Mouse (Mus musculus) frontal cortex, adult 2 months (tissue): ENCODE results near the gene Eml2. TPM values are rescaled to one million over a fixed set of nuclear protein-coding genes. Genes with fewer than 3 reads are reported as not detected.

Experiments
- DNase-seq, 2 experiments: peaks; one replicate each; pipeline ENCODE4 v3.0.0; 2022; ENCODE audit warnings: low spot score in 1 of 2; ENCODE audit errors: extremely low spot score in 1 of 2
- polyA plus RNA-seq: library from polyadenylated mRNA; depleted of rRNA; stranded (reverse); fragments of >200 nt; gene quantifications from 2 replicates; pipeline ENCODE4 v1.2.3, GENCODE M21; 2012

Eml2 gene
- polyA plus RNA-seq, 1 experiment = 136 TPM

GRCm38 (mm10) chr7:19196676-19197075 is 20.5 kb downstream of the Eml2 start:
- DNase-seq = peak in 1 of 2 experiments; percentile 76

- peak in 1 of 2 experiments; percentile 57 for DNase-seq
Measured at GRCm38 (mm10) chr7:19197985-19198384, 21.8 kb downstream of the Eml2 start.

DNA sequence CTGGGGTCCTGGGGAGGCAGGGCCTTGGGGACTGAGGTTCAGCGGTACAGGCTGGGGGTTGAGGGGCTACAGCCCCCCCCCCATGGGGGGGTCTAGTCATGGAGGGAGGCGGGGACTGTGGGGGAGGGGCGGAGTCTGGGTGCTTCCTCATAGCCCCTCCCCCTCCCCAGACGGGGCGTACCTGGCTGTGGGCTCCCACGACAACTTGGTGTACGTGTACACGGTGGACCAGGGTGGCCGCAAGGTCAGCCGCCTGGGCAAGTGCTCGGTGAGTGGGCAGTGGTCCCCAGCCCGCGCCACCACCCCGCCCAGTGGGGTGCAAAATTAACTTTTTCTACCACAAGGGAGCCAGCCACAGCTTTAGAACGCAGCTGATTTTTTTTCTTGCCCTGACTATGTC is 25.4 kb downstream of the Eml2 start:
- no peak for DNase-seq

GRCm38 (mm10) chr7:19202065-19202850 is 26.0 kb downstream of the Eml2 start:
- DNase-seq = no peak

DNA sequence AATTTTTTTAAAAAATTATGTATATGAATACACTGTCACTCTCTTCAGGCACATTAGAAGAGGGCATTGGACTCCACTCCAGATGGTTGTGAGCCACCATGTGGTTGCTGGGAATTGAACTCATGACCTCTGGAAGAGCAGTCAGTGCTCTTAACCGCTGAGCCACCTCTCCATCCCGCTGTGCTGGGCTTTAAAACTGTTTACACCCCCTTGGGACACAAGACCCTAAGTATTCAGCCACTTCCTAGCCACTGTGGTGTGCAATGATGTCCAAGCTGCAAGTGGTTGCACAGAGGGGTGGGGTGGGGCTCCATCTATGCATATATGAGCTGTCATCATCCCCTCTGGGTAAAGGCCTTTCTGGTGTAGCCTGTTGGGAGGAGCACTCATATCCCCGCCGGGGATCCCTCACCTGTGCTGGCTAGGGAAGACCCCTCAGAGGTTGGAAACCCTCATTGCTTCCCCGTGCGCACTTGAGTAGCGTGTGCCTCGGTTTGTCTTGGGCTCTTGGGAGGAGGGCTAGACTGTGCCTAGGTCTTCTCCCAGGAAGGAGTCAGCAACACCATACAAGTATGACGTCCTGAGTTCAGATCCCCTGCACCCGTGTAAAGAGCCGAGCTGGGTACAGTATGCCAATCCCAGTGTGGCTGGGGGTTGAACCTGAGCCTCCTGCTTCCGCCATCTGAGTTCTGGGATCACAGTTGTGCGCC is 32.1 kb downstream of the Eml2 start:
- no peak for DNase-seq

GRCm38 (mm10) chr7:19208944-19209472 is 32.8 kb downstream of the Eml2 start:
- DNase-seq = peak in 1 of 2 experiments; percentile 82

DNA sequence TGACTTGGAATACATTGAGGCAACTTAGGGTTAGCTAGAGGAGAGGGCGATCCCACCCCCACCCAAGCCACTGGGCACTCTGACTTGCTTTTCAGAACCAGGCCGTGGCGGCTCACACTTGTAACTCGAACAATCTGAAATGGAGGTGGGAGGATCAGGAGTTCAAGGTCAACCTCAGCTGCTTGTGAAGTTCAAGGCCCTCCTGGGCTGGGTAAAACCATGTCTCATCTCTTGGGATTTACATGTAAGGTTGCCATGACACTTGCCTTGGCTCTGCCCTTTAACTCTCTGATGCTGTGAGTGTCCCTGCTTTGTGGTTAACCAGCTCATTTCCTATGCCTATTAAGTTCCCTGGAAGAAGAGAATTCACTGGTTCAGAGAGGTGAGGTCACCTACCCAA is 33.3 kb downstream of the Eml2 start:
- DNase-seq = no peak

DNA sequence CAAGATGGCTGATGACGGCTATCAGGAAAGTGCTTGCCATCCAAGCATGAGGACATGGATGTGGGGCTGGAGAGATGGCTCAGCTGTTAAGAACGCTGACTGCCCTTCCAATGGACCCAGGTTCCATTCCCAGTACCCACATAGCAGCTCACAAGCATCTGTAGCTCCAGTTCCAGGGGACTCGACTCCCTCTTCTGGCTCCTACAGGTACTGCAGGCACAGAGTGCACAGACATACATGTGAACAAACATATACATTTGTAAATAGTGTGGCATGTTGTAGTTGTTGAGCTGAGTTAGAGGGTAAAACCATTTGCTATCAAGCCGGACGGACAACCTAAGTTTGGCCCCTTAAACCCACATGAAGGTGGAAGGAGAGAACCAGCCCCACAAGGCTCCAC is 33.8 kb downstream of the Eml2 start:
- no peak for DNase-seq

DNA sequence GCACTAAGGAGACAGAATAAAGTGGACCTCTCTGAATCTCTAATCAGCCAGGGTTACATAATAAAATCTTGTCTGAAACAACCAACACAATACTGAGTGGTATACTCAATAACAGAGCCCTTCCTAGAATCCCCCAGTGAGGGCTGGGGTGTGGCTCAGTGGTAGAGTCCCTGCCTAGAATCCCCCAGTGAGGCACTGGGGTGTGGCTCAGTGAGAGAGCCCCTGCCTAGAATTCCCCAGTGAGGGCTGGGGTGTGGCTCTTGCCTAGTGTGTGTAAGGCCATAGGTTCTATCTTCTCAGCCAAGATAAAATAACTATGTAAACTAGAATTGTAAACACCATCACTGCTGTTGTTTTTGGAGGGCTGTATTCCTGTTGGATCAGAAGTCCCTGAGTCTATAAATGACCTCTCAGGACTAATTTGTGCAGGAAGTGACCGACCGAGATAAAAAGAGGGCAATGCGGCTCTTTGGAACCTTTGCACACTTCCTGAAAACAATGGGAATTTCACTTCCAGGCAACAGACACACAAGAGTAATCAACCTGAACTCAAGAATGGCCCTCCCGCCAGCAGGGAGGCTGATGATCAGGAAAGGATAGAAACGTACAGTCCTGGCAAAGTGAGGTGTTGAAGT is 34.9 kb downstream of the Eml2 start:
- no peak for DNase-seq

DNA sequence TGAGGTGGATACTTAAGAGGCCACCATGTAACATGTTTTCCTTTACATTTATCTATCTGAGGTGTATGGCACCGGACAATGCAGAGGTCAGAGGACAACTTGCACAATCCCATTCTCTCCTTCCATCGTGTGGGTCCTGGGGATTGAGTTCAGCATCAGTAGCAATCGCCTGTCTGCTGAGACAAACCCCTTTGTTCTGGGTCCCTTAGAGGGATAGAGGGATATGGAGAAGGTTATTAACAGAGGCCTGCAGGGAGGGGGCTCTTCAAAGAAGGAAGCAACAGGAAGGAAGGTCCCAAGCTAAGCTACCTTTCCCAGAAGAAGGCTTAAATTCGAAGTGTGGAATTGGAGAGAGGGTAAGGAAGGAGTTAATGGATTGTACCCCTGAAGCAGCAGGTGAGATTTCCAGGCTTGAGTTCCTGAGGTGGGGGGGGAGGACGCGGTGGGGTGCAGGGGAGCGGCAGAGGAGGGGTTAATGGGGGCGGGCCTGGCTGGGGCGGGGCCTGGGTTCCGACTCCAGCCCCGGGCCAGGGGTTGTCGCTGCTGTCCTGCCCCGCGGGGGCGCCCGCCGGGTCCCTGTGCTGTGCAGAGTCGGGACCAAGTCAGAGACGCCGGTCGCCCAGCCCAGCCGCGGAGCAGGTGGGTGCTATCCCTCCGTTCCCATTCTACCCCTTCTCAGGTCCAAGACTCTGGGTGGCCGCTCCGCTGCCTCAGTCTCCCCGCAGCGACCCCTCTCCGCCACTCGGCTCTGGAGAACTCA is 36.0 kb downstream of the Eml2 start, which contains the start of gene Gpr4:
TSS of gene Gpr4 (plus strand) at position 543 of the 760 bp plus-strand sequence.
- DNase-seq = no peak

GRCm38 (mm10) chr7:19213385-19213784 is 37.2 kb downstream of the Eml2 start:
- DNase-seq = no peak

DNA sequence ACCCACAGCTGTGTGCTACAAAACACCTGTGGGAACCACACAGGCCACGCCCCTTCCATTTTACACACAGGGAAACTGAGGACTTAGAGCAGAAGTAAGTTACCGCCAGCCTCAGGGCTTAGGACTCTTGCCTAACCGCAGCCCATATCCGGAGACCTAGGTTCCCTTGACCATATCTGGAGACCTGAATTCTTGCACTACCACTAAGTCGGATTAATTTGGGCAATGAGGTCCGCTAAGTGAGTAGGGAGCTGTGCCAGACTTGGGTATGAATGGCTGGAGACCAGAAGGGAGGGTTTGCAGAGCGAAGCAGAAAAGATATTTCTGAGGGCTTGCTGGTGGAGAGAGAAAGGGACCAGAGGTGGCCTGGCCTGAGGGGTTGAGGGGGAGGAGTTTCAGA is 38.1 kb downstream of the Eml2 start:
- no peak for DNase-seq

- DNase-seq = no peak
Measured at GRCm38 (mm10) chr7:19214940-19215339, 38.7 kb downstream of the Eml2 start.

GRCm38 (mm10) chr7:19217492-19217891 is 41.3 kb downstream of the Eml2 start:
- DNase-seq = no peak

DNA sequence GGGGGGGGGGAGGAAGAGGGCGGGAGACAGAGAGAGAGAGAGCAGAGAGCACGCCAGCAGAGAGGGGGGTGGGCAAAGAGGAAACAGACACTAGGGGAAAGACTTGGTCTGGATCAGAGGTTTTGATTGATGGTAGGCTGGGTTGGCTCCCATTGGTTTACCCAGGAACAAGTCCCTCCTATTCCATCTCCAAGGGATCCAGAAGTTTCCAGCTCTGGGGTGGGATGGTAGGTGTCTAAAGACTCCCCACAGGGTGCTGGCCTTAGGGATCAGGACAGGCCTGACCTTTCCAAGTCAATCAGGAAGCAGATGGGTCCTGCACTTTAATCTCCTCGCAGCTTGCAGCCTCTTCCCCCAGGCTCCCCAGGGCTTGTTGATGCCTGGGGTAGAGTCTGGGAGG is 41.7 kb downstream of the Eml2 start:
- no peak for DNase-seq

- no peak for DNase-seq
Measured at GRCm38 (mm10) chr7:19220061-19220460, 43.8 kb downstream of the Eml2 start.

DNA sequence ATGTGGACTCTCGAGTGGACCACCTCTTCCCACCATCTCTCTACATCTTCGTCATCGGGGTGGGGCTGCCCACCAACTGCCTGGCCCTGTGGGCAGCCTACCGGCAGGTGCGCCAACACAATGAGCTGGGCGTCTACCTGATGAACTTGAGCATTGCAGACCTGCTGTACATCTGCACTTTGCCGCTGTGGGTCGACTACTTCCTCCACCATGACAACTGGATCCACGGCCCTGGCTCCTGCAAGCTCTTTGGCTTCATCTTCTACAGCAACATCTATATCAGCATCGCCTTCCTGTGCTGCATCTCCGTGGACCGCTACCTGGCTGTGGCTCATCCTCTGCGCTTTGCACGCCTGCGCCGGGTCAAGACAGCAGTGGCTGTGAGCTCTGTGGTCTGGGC is 46.0 kb downstream of the Eml2 start:
- DNase-seq = no peak

DNA sequence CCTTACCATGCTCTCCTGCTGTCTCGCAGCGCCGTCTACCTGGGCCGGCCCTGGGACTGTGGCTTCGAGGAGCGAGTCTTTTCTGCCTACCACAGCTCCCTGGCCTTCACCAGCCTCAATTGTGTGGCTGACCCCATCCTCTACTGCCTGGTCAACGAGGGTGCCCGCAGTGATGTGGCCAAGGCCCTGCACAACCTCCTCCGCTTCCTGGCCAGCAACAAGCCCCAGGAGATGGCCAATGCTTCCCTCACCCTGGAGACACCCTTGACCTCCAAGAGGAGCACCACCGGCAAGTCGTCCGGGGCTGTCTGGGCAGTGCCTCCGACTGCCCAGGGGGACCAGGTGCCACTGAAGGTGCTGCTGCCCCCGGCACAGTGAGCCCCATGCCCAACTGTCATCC is 46.7 kb downstream of the Eml2 start:
- no peak for DNase-seq

- DNase-seq = no peak
Measured at GRCm38 (mm10) chr7:19224933-19225332, 48.7 kb downstream of the Eml2 start.
